Mouse (Mus musculus) E14TG2a.4 (cell line): ENCODE results near the gene Shh.

Experiments used
- H3K27me3 ChIP-seq: 2 replicates; pipeline ENCODE4 v1.6.1; 2014; ENCODE audit warnings: low read length, control low read depth; ENCODE audit not compliant: insufficient read depth
- H3K36me3 ChIP-seq: 2 replicates; pipeline ENCODE4 v1.6.1; 2014; ENCODE audit warnings: low read length, control low read depth; ENCODE audit not compliant: insufficient read depth
- H3K4me1 ChIP-seq: replicated peaks from 2 replicates; pipeline ENCODE4 v1.6.1; 2014; ENCODE audit warnings: low read depth, low read length, control low read depth
- H3K4me3 ChIP-seq: replicated peaks from 2 replicates; pipeline ENCODE4 v1.5.1; 2014; ENCODE audit warnings: mild to moderate bottlenecking, low read length
- H3K9me3 ChIP-seq: 2 replicates; pipeline ENCODE4 v1.6.1; 2014; ENCODE audit warnings: low read length, control low read depth
- CTCF ChIP-seq: conservative IDR thresholded peaks from 2 replicates; pipeline ENCODE4 v1.5.1; 2014; ENCODE audit warnings: low read length
- NANOG ChIP-seq: IDR thresholded peaks from 2 replicates; pipeline ENCODE4 v1.6.1; 2014; ENCODE audit warnings: borderline replicate concordance, low read length, mixed read lengths
- POU5F1 ChIP-seq: IDR thresholded peaks from 2 replicates; pipeline ENCODE4 v1.6.1; 2014; ENCODE audit warnings: low read length, borderline replicate concordance

Gene Shh

GRCm38 (mm10) chr5:28453523-28453922, 13.5 kb downstream of the Shh start:
- Histone ChIP-seq H3K4me3 (no peak overlapping the region), H3K4me1 (peaks cover 11% of the 10 kb centered on the region), H3K36me3 (no peaks in the 10 kb centered on the region), H3K27me3 (peaks cover 32% of the 10 kb centered on the region), H3K9me3 (no peaks in the 10 kb centered on the region)
- TF ChIP-seq NANOG, result no peak; the same call in 1 of the 2 replicates

- H3K4me1 ChIP-seq, result peaks cover 11% of the 10 kb centered on the region
- TF ChIP-seq POU5F1, result no peak
- no peak for TF ChIP-seq NANOG
- TF ChIP-seq CTCF, result no peak
- H3K36me3 ChIP-seq, result no peaks in the 10 kb centered on the region
- H3K27me3 ChIP-seq, result peaks cover 27% of the 10 kb centered on the region
- no peak overlapping the region for H3K4me3 ChIP-seq
- H3K9me3 ChIP-seq, result peaks cover 2% of the 10 kb centered on the region; the same call in 1 of the 2 replicates
Observed at GRCm38 (mm10) chr5:28453086-28453485, 14.0 kb downstream of the Shh start.

DNA sequence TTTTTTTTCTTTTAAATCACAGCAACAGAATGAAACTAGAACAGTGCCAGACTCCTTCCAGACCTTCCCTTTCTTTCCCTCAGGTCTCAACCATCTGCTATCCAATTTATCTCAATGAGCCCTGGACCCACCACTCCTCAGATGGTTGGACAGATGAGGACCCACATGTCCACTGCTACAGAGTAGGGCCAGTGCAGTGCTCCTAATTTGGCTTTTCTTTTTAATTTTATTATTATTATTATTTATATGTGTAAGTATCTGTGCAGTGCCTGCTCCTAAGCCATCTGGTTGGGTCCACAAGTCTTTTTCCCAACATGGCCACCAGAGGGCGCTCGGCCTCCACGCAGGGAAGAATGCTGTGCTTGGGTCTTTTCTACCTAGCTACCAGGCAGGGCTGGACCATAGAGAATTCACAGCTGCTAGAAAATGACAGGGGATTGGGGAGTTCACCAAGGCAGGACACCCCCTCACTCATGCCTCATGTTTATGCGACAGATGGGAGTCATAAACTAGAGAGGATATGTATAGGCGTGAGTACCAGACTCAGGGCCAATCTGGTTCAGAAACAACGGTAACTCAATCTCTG, 15.9 kb downstream of the Shh start:
- Histone ChIP-seq H3K27me3 (peaks cover 14% of the 10 kb centered on the region), H3K4me3 (no peak overlapping the region), H3K4me1 (peaks cover 11% of the 10 kb centered on the region), H3K36me3 (no peaks in the 10 kb centered on the region), H3K9me3 (peaks cover 9% of the 10 kb centered on the region)
- peak; percentile 89 for TF ChIP-seq CTCF
- no peak for TF ChIP-seq NANOG

DNA sequence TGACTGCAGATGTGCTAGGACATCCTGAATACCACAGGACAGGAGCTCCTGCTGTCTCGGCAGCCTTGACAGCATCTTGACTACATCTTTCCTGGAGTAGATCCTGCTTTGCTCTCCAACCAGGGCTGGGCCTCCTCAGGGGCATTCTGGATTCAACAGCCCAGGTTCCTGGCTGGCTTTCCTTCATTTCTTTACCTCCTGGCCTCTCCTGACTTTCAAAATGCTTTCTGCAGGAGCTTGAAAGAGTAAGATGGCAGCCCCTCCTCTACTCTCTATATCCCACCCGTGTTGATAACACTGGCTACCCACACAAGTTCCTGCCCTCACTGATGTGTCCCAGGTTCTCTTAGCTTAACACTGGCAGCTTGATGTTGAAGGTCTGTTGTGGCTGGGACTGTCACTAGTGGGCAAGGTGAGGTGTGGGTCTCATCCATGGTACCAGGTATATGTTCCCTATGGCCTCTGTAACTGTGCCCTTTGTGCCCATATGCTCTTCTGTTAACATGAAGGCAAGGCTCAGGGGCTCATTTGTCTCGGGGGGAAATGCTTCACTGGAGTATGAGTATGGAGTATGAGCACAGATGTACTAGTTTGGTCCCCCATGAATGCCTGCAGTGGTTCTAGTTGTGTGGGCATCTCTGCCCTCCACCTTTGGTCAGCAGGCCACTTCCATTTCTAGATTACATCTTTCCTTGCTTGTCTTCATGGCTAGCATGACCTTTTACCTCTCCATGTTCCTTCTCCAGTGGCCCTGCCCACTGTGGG, 16.7 kb downstream of the Shh start:
- no peaks in the 10 kb centered on the region for H3K36me3 ChIP-seq
- TF ChIP-seq POU5F1 (no peak), CTCF (no peak), NANOG (no peak)
- peaks cover 6% of the 10 kb centered on the region for H3K27me3 ChIP-seq
- peaks cover 9% of the 10 kb centered on the region for H3K9me3 ChIP-seq
- no peak overlapping the region for H3K4me3 ChIP-seq
- H3K4me1 ChIP-seq, result peaks cover 11% of the 10 kb centered on the region

GRCm38 (mm10) chr5:28425926-28426325, 41.1 kb downstream of the Shh start:
- H3K4me1 ChIP-seq, result no peaks in the 10 kb centered on the region
- no peaks in the 10 kb centered on the region for H3K27me3 ChIP-seq
- no peaks in the 10 kb centered on the region for H3K36me3 ChIP-seq
- H3K4me3 ChIP-seq, result no peak overlapping the region
- no peak for TF ChIP-seq CTCF
- no peak for TF ChIP-seq NANOG
- TF ChIP-seq POU5F1, result no peak
- no peaks in the 10 kb centered on the region for H3K9me3 ChIP-seq

DNA sequence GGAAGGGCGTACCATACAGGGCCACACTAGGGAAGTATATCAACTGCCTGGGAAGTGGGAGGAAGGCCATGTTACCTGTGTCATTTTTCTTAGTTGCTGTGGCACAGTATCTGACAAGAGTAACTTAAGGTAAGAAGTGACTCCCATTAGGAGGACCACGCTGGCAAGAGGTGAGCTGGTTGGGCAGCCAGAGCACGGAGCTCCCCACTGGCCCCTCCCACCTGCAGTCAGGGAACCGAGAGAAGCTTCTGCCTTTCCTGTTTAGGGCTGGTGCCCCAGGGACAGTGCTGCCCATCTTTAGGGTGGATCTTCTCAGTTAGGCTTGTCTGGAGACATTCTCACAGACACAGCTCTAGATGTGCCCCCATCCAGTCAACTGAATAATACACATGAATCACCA, 43.3 kb downstream of the Shh start:
- Histone ChIP-seq H3K4me1 (peaks cover 10% of the 10 kb centered on the region), H3K27me3 (no peaks in the 10 kb centered on the region), H3K4me3 (no peak overlapping the region), H3K9me3 (no peaks in the 10 kb centered on the region), H3K36me3 (peaks cover 16% of the 10 kb centered on the region)
- no peak for TF ChIP-seq POU5F1

DNA sequence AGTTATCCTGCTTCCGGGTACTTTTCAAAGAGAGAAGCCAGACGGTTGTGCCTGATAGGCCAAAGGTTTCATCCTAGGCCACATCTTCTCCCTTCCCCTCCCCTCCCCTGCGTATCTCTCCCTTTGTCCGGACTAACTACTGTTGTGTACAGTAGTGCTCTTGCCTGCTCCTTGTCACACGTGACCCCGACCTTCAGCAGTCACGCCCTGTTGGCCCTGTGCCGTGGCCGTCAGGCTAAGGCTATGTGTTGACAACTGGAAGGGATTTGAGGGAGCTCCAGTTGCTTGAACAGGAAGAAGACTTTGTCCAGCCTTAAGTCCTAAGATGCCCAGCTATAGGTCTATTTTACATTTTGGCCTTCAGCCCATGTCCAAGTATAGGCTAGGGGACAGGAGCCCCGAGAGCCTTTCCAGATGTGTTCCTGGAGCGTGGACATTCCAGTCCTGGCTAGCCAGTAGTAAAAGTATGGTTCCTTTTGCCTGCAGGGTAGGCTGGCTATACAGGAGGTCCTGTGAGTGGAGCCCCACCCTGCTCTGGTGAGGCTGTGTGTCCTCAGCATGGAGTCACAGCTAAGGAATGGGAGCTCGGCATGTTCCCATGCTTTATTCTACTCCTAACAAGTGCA, 47.3 kb downstream of the Shh start:
- H3K4me3 ChIP-seq, result no peak overlapping the region
- no peaks in the 10 kb centered on the region for H3K27me3 ChIP-seq
- no peaks in the 10 kb centered on the region for H3K9me3 ChIP-seq
- peaks cover 54% of the 10 kb centered on the region for H3K36me3 ChIP-seq
- peaks cover 20% of the 10 kb centered on the region for H3K4me1 ChIP-seq
- TF ChIP-seq POU5F1 (no peak), CTCF (no peak), NANOG (no peak)

DNA sequence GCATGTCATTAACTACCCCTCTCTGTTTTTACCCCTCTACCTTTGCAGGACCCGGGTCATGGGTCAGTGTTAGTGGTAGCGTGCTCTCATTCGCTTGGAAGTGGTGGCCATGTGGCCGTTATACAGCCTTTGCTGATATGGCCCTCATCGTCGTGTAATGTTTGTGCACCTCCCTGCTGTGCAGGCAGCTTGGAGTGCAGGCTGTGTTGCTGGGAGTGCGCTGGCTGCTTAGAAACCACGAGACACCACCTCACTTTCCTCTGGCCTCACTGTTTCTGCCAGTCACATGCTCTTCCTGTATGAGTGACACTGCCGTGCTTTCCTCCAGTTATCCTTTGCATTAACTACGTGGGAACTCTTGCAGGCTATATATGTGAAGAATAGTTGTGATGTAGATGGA, 48.3 kb downstream of the Shh start:
- H3K9me3 ChIP-seq, result no peaks in the 10 kb centered on the region
- peaks cover 20% of the 10 kb centered on the region for H3K4me1 ChIP-seq
- TF ChIP-seq CTCF (no peak), NANOG (no peak), POU5F1 (no peak)
- H3K4me3 ChIP-seq, result no peak overlapping the region
- no peaks in the 10 kb centered on the region for H3K27me3 ChIP-seq
- H3K36me3 ChIP-seq, result peaks cover 65% of the 10 kb centered on the region
